Mouse (Mus musculus): ENCODE results near the gene Ywhaq. TPM values are rescaled to one million over a fixed set of nuclear protein-coding genes. Genes with fewer than 3 reads are reported as not detected.
A peak's percentile ranks its signal among the peaks of the same experiment; 100 is the strongest.
"Not testable (repeated sequence)": the region's sequence is repeated elsewhere in the genome, so short reads cannot be mapped to it uniquely, and the experiment has no call there.

The Ywhaq gene
- total RNA-seq, 2 experiments from 2014 or later: 236 to 242 TPM

DNA sequence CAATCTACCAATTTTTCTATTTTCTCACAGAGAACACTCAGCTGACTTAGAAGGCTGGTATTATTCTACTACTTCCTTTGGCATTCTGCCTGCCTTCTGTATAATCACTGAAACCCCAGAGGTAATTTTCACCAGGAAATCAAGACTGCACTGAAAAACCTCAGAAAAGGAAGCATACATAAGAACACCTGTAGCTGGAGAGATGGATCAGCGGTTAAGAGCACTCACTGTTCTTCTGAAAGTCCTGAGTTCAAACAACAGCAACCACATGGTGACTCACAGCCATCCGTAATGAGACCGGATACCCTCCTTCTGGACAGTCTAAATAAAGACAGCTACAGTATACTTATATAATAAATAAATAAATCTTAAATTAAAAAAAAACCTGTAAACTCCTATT lies 7.8 kb downstream of the Ywhaq start:
- no peak for DNase-seq

DNA sequence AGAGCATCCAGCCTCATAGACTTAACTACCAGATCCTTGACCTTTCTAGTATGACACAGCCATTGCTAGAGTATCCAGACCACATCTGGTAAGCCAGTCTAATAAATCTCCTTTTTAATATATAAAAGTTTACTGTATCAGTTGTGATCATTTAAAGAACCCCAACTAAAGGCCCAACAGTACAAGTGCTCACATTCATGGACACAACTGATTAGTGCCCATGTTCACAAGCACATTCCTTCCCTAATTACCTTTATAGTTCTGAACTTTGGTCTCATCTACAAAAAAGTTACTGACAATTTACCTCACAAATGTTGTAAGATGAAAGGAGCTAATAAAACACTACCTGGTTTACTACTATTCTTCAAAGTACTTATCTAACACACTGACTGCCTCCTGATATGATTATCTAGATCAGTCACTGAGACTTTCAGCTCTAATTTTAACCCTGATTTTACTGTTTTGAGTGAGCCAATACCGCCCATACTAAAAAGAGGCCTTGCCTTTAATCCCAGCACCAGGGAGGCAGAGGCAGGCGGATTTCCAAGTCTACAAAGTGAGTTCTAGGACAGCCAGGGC lies 8.6 kb downstream of the Ywhaq start:
- DNase-seq: no peak

DNA sequence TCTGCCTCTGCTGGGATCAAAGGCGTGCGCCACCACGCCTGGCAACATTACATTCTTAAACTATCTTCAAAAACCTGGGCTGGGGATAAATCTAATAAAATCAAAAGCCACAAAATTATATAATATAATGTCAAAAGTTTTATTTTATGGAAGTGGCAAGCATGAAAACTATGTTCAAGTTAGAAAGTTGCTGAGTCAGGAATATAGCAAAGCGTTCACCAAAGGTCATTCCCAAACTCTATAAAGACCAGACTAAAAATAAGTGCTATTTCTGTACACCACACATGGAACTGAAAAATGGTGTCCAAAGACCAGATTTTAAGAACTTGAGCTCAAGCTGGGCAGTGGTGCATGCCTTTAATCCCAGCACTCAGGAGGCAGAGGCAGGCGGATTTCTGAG lies 14.7 kb downstream of the Ywhaq start:
- DNase-seq: no peak

DNA sequence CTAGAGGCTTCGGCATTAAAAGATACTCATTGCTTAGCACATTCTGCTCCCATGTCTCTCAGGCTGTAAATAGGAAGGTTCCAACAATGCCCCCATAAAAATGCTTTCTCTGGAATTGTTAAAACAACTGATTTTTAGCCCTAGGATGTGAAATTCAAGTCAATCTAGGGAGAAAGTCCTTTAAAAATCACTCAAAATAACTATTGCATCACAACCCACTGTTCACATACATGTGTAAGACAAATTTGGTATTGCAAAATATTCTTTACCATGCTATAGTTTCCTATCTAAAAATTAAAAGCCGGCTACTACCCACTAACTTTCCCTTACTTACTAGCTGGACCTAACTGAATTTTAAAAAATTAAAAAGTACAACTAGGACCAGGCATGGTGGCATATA lies 31.2 kb downstream of the Ywhaq start:
- no peak for DNase-seq

DNA sequence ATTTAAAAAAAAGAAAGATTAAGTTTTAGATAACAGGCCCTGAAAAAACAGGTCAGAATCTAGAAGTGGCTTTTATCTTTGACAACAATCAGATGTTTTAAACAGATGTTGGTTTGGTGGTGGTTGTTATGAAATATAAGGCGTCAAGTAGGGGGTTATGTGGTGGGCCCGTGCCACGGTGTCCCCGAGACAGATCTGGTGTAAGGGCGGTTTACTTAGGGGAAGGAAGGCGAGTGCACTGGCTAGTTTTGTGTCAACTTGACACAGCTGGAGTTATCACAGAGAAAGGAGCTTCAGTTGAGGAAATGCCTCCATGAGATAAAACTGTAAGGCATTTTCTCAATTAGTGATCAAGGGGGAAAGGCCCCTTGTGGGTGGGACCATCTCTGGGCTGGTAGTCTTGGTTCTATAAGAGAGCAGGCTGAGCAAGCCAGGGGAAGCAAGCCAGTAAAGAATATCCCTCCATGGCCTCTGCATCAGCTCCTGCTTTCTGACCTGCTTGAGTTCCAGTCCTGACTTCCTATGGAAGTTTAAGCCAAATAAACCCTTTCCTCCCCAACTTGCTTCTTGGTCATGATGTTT lies 38.6 kb downstream of the Ywhaq start:
- DNase-seq: not testable (repeated sequence)

DNA sequence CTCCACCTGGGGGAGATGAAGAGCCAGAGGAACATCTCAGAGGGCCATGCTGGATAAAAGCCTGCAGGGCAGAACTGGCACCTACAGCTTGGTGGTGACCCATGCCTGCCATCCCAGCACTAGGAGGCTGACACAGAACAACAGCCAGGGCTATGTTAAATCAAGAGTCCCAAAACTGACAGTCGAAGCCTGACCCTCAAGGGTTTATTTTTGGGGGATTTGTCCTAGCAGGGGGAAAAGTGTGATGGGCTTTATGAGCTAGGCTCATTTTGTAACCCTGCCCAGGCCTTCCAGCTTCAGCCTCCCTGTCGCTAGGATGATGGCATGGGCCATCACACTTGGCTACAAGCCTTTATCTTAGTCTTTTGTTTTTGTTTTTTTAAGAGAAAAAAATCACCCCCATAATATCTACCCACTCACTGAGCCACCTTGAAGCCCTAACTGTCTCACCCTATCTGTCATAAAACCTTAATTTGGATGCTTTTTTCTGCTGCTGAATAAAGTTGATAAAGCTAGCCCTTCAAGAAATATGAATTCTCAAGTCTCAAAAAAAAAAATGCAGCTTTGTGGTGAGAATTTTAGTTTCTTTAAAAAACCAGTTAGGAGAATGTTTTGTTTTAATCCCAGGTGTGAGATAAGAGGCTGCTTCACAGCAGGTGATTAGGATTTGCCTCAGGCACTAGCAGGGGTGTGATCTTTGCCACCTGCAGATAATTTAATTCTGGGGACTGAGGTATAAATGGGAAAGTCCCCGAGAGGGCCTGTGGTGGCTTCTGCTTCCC lies 41.9 kb downstream of the Ywhaq start:
- DNase-seq: no peak

DNA sequence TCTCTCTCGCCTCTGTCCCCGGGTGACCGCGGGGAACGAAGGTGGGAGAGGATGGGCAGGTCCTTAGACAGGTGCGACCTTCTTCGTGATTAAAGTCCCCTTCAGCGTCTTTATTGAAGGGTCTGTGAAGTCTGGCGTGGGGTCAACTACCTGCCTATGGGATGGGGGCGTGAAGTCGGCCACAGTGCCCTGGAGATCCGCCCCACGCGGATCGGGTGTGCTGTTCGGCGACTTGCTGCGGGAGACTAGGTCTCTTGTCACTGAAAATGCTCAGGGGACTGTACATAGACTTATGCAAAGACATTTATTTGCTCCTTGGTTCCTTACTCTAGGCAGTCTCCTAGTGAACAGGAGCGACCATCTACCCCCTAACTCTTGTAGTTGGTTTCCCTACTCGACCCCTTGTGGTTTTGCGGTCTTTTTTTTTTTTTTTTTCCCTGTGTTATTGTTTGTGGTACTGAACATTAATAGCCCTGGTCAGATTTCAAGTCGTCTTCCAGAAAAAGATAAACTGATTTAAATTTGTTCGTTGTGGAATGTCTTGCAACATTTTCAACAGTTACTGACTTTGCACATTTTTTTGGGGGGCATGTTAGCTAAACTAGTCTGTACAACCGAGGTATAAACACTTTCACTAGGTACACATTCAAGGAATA lies 43.5 kb downstream of the Ywhaq start:
- DNase-seq: no peak

DNA sequence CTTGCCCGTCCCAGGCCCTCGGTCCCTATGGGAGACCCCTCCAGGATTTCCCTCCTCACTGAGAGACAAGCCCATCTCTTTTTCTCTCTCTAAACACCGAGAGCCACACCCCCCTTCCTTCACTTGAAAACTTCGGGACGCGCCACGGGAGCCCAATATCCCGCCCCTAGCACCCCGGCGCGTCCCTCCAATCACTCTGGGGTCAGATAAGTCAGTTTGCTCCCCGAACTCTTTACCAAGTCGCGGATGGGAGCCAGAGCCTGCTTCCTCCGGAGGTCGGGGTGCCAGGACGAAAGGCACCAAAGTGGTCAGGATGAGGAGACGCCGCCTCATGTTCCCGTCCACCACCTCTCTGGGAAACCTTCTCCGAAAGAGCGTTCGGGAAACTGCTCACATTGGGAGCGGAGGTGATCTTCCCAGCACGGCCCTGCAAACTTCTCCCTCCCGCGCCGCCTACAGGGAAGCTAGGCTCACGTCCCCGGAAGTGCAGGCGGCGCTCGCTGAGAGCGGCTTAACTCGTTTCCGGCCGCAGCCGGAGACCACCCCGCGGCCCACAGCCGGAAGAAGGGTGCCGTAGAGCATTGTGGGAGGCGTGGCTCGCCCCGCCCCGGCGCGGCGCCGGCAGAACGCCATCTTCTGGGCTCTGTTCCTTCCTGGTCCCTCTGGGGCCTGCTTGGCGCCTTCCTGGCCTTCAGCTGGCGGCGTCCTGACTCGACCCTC lies 44.2 kb downstream of the Ywhaq start, which contains the start of gene Adam17:
Gene Adam17 (minus strand): TSS at position 533 of the 720 bp plus-strand sequence.
- peak; percentile 98 for DNase-seq

DNA sequence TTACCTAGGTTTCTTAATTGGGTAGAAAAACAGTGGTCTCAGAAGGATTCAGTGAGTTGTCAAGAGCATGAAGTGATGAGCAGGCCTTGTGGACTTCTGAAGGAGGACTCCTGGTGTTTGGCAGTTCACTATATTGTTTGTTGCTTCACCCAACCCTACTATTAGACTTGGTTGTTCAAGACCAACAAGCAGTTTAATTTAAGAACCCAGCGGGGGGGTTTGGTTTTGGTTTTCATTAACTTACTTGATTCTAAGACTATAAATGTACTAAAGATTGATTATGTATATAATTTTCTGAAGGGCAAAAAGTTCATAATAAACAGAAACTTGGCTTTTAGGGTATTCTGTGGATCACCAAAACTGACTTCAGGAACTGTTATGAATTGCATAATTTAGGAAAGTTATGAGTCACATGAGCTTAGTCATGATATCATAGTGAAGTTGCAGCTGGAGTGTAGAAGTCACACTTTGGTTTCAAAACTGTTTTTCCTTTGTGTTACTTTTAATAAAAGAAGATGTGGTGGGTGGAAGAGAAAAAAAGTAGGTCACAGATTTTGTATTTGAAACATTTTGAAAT lies 47.3 kb downstream of the Ywhaq start:
- no peak for DNase-seq

DNA sequence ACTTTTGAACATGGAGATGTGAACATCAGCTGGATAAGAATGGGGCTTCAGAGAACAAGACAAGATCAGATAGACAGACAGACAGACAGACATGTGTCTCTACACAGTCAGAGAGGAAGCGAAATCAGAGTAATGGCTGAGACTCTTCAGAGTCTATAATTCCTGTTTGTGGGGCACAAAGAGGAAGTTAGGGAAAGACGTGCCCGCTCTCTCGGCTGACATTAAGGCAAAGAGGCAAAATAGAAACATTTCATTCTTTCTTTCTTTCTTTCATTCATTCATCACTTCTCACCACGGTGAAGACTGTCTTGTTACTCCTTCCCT lies 48.4 kb downstream of the Ywhaq start:
- no peak for DNase-seq

DNA sequence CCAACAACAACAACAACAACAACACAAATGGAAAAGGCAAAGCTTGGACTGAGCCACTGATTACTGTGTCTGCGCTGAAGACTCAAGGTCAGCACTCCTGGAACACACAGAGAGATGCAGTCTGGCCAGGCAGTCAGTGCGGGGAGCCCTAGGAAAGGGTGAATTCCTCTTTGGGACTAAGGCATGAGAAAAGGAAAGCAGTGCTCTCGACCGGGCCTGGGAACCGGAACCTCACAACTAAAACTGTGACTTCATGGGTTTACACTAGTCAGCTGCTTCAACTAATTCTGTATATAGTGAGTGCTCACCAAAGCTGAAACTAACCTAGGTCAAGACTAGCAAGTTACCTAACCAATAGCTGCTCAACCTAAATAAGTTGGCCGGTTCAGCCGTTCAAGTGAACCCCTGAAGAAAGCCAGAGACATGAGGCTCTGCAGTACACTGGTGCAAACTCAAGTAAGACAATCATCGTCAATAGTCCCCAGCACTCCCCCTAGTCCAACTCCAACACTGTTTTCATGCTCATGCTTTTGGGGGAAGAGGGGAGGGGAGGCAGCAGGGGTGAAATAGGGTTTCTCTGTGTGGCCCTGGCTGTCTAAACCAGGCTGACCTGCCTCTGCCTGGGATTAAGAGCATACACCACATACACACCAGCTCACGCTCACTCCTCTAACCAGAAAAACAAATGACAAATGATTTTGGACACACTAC lies 48.9 kb downstream of the Ywhaq start:
- DNase-seq: peak; percentile 40

DNA sequence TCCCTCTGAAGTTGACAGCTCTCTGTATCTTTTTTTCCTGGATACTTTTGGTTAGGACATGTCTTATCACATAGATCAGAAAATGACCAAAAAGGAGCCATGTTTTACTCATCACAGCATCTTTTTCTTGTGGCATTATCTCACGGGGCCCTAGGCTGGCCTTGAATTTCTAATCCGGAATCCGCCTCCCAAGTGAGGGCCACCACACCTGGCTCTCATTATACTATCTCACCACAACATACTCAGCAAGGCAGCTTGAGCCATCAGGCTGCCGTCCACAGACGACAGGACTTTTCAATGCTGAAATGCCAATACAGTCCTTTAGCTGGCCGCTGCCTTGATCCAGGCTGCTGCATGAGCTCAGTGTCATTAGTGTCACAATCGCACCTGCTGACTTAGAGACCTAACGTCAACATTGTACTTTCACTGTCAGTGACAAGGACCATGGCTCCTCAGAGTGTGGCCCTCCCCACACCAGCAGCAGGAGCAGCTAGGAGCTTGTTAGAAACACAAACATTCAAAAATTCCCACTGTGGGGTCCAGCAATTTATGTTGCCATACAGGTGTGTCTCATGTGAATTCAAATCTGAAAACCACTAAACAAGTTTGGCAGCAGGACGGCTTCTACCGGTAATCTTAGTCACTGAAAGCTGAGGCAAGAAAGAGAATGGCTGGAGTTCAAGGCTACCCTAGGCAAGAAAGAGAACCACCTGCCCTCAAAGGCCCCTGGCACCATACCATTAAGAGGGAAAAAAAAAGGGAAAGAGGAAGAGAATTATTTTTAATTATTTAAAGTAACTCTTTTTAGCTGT lies 52.6 kb downstream of the Ywhaq start:
- DNase-seq: no peak

DNA sequence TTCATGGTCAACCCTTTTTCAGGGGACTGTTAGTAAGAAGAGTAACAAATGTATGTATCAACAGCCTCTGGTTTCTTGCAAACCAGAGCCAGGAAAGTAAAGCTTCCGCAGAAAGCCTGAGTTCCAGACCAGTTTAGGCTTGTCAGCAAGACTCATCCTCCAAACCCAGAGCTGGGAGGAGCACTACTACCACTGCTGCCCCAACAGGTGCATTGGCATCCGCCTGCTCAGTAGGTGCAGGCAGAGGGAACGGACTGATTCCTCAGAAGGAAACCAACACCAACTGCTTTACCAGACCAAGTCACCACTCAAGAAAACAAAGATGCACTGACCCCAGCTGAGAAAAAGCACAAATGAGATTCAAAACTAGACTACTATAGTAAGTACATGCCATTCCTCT lies 54.2 kb downstream of the Ywhaq start:
- DNase-seq: no peak

DNA sequence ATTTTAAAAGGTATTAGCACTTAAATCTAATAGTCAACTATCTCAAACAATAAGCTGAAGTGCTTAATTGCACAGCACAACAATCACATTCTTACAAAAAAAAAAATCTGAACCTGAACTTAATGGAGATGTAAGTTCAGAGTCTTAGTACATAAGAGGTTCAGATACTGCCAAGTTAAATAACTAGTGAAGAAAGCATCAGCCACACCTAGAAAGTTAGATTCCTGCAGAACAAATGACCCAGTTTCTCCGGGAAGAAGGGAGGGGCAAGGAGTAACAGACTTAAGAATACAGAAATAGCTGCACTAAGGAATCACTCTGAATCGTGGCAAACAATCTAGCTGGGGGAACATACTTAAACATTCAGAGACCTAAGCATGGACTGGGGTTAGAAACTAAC lies 54.8 kb downstream of the Ywhaq start:
- no peak for DNase-seq

DNA sequence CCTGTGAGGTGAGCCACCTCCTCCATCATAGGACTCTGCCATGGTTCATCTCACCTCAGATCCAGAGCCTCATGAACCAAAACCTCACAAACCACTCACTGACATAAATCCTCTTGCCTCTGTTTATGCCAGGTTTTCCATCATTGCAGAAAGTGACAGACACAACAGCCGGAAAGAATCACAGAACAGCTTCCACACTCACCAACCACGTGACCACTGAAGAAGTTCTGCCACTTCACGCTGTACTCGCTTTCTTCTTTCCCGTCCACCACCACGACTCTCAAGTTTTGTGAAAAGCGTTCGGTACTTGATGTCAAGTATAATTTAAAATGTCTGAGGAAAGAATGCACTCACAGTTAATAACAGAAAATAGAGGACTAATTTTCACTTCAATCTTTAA lies 63.8 kb downstream of the Ywhaq start:
- DNase-seq: no peak

DNA sequence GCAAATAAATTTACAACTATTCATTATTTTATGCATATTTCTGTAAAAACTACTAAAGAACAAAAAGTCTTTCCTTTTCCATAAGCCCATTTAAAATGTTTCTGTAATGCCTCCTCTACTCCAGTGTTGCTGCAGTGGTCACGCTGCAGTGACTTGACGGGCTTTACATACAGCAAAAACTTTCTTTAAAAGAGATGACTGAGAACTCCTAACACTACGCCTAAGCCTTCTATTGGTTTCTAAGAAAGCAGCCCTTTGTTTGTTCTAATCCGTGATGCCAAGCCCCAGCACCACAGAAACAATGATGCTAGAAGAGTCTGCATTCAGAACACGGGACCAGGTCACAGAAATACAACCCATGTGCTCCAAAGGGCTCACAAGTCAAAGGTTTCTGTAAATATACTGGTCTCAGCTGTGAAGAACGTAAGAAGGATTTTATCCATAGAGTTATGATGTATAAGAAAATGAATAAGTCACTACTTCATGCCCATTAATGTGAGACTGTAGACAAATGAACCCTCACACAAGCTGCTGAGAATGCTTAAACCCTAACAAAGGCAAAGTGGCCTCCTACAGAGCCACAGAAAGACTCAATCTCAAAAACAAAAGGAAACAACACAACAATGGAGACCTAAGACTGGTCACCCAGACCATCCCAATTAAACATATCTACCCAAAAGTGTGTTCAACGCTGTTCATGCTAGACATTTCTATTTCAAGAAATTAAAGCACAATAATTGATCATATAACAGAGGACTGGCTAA lies 67.1 kb downstream of the Ywhaq start:
- DNase-seq: no peak

DNA sequence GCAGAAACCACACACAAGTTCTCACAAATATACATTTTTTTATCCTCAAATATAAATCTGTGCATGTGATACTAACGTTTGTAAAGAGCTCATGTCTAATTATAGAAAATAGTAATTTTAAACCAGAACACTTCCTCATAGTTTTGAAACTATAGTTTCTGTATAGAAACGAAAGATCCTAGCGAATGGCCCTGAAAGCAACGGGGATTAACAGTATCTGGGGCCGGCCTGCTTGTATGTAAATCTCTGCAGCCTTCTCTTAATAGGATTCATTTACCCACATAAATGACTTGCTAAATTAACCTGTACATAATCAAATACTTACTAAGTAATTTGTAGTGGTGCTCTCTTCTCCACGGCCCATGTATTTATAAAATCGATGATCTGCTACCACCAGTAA lies 70.5 kb downstream of the Ywhaq start:
- no peak for DNase-seq

DNA sequence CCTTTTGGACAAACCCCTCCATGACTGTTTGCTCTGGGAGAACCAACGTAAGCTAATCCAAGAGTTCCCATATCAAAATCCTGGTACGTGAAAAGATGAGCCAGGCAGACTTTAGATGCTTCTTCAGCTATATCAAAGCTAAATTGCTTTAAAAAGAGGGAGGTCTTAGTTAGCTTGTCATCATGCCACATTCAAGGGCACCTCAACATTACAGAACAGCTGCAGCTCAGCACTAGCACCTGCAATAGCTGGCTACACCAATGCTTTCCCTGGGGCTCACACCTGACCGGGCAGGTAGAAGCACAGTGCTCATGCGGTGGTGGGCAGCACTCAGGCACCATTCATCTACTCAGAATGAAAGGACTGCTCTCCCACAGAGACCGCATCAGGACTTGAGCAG lies 76.8 kb downstream of the Ywhaq start:
- DNase-seq: no peak

All from adrenal gland, postnatal 10 days (tissue).